Mouse (Mus musculus) spleen, adult 2 months (tissue): ENCODE measurements at regions not wholly inside any gene's neighbourhood (a gene's known extent, or its start where the extent isn't known, plus 50 kb on each side); places are given as distances from the start of the nearest gene placed in this dataset.
A peak's percentile ranks its signal among the peaks of the same experiment; 100 is the strongest.
"Not testable (repeated sequence)": the region's sequence is repeated elsewhere in the genome, so short reads cannot be mapped to it uniquely, and the experiment has no call there.

ENCODE experiments used
- DNase-seq, 2 experiments: peaks; one replicate each; pipeline versions ENCODE4 v3.0.0 to v3.0.0-alpha.2; 2012 to 2021; ENCODE audit warnings: low spot score in 2 of 2, low read depth in 1 of 2
- H3K27ac ChIP-seq: fragments of 200-500 bp; 2 replicates; pipeline ENCODE4 v1.5.1; 2012; ENCODE audit warnings: low read length, inconsistent platforms; ENCODE audit not compliant: insufficient read depth
- H3K27me3 ChIP-seq: fragments of 200-500 bp; 2 replicates; pipeline ENCODE4 v1.6.1; 2012; ENCODE audit warnings: mild to moderate bottlenecking, moderate library complexity, low read length, inconsistent platforms; ENCODE audit not compliant: control insufficient read depth, insufficient read depth
- H3K36me3 ChIP-seq: fragments of 200-500 bp; 2 replicates; pipeline ENCODE4 v1.6.1; 2012; ENCODE audit warnings: mild to moderate bottlenecking, low read length, inconsistent platforms; ENCODE audit not compliant: control insufficient read depth, insufficient read depth
- H3K4me1 ChIP-seq: fragments of 200-500 bp; 2 replicates; pipeline ENCODE4 v1.6.1; 2011; ENCODE audit warnings: inconsistent platforms; ENCODE audit not compliant: control insufficient read depth, insufficient read depth, insufficient read length
- H3K4me3 ChIP-seq: fragments of 200-500 bp; 2 replicates; pipeline ENCODE4 v1.5.1; 2011; ENCODE audit warnings: mild to moderate bottlenecking, inconsistent platforms; ENCODE audit not compliant: insufficient read depth, insufficient read length; ENCODE audit errors: extremely low read depth
- CTCF ChIP-seq: fragments of 200-500 bp; IDR thresholded peaks from 2 replicates; pipeline ENCODE4 v1.5.1; 2011; ENCODE audit warnings: mild to moderate bottlenecking, inconsistent platforms; ENCODE audit not compliant: insufficient read depth, insufficient read length, insufficient replicate concordance; ENCODE audit errors: extremely low read depth
- POLR2A ChIP-seq: fragments of 200-500 bp; IDR thresholded peaks from 2 replicates; pipeline ENCODE4 v1.6.1; 2011; ENCODE audit warnings: low read depth, low read length, inconsistent platforms
- WGBS: fragments of 180-500 bp; shearing (Covaris S2); methylation state at CpG from one replicate; pipeline ENCODE4 v1.1.7; 2018; 5-methylcytosine and 5-hydroxymethylcytosine counted together

DNA sequence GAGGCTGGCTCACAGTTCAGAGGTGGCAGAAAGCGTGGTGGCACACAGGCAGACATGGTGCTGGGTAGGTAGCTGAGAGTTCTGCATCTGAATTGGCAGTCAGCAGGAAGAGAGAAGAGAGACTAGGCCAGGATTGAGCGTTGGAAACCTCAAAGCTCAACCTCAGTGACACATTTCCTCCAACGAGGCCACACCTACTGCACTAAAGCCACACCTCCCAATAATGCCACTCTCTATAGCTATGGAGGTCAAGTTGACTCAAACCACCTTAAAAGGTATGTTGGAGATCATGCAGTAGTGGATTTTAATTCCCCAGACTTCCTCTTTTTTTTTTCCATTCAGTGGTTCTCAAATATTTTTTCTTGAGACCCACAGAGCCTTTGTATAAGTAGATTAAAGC, 57.1 kb downstream of the Ccdc54 start:
- no peak for TF ChIP-seq CTCF
- TF ChIP-seq POLR2A = no peak
- Histone ChIP-seq H3K4me1 (no peaks in the 10 kb centered on the region), H3K4me3 (no peak overlapping the region), H3K27ac (no peak overlapping the region), H3K36me3 (no peaks in the 10 kb centered on the region), H3K27me3 (no peaks in the 10 kb centered on the region)
- no peak for DNase-seq
- WGBS = 44% methylated on average over 3 of the region's 3 CpGs

DNA sequence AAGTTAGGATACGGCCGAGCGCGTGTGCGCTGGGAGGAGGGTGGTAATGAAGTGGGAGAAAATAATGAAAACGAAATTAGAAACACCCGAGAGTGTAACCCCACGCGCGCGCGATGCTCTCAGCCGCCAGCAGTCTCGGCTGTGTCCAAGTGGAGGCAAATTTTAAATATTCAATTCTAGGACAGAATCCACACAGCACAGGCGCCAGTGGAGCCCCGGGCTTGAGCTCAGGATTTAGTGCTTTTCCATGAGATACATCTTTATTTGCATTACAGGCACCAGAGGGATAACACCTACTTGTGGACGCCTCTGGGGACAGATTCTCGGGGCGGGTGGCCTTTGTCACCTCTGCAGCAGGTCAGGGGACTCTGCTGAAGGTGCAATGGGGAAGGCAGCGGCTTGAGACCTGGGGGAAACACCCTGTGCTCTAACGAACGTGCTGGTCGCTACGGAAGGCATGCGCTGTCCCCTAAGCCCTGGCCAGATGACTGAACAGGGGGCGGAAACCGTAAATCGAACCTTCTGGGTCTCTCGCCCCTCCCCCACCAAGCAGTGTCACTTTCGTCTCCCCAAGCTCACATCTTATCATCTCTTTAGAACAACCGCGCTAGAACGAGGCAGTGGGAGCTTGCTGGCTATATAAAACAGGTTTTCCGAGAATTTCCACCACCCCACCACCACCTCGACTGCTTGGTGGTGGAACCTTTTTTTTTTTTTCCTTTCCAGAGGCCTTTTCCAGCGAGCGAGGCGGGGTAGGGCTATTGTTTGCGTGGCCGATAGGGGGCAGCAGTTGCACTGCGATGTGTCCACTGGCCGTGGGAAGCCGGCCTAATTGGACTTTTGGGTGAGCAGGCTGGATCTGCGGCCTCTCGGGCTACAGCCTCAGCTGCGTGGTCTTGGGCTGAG, 61.2 kb downstream of the Ccdc54 start:
- under 1% methylated on average over 46 of the region's 46 CpGs for WGBS

DNA sequence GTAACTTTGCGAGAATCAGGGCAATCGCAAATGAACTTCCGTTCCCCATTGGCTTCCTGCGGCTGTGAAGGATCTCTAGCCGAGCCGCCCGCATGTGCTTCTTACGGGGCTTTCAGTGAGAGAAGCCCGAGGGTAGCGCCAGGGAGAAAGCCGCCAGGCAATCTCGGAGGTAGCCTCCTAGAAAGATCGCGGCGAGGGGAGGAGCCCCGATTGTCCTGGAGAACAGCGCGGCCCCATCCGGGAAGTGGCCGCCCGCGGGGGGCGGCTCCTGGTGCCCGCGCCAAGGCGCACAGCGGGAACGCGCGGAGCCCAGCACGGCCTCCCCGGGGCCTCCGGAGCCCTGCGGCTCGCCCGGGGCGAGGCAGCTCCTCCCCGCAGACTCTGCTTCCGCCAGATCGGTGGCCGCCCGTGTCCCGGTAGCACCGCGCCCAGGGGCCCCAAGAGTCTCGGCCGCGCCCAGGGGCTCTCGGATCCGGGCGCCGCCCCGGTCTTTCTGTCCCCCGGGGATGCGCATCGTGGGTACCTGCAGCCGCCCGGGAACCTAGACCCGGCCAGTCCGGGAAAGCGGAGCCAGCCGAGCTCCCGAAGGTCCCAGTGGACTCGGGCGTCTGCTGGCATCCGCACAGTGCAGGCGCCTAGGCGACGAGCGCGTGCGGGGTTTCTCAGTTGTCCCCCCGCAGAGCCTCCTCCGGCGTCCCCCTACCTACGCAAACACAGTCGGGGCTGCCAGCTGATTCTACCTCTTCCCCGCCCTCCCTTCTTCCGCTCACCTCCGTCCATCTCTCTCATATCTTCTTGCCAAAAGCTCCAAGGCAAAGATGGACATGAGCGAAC, 62.1 kb downstream of the Ccdc54 start:
- Histone ChIP-seq H3K4me3 (peak overlapping the region; percentile 63), H3K27ac (peak overlapping the region; percentile 76), H3K36me3 (no peaks in the 10 kb centered on the region), H3K4me1 (no peaks in the 10 kb centered on the region), H3K27me3 (no peaks in the 10 kb centered on the region)
- DNase-seq = peak; percentile 28 to 63
- under 1% methylated on average over 78 of the region's 81 CpGs for WGBS
- TF ChIP-seq POLR2A = no peak; the same call in 1 of the 2 replicates
- TF ChIP-seq CTCF = no peak

More for the DNA sequence above, 61.2 kb downstream of the Ccdc54 start:
- H3K4me1 ChIP-seq = no peaks in the 10 kb centered on the region
- H3K4me3 ChIP-seq = peak overlapping the region; percentile 63
- H3K36me3 ChIP-seq = no peaks in the 10 kb centered on the region
- TF ChIP-seq POLR2A = no peak
- peak; percentile 92 for TF ChIP-seq CTCF
- peak; percentile 52 to 69 for DNase-seq
- H3K27ac ChIP-seq = peak overlapping the region; percentile 76
- H3K27me3 ChIP-seq = no peaks in the 10 kb centered on the region

DNA sequence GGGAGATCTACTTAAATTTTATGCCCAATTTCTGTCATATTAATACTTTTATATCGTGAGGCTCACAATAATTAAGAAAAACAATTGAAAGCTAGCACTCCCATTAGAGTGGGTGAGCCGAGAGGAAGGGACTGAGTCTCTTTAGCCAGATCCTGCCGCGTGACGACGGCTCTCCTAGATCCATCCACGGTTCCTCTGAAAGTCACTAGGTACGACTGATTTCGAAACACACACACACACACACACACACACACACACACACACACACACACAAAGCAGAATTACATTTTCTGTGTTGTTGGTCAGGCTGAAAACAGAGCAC, 62.6 kb downstream of the Ccdc54 start:
- WGBS = 0% methylated on average over 9 of the region's 9 CpGs

DNA sequence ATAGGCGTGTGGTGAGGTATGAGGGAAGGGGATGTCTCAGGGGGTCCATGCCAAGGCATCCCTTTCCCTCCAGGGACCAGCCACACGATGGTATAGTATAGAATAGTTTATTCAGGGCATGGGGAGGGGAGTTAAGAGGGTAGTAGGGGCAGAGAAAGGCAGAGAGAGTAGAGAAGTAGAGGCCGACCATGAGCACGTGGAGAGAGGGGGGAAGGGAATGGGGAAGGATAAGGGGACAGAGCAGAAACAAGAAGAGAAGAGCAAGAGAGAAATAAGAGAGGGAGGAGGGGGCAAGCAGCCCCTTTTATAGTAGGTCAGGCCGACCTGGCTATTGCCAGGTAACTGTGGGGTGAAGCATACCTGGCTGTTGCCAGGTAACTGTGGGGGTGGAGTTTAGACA, 64.0 kb downstream of the Ccdc54 start:
- not testable (repeated sequence) for H3K4me1 ChIP-seq, H3K4me3 ChIP-seq, H3K36me3 ChIP-seq, H3K27ac ChIP-seq, H3K27me3 ChIP-seq, DNase-seq
- WGBS = 84% methylated on average over 5 of the region's 5 CpGs

More for the DNA sequence above, 62.6 kb downstream of the Ccdc54 start:
- H3K4me3 ChIP-seq = peak overlapping the region; percentile 63
- no peaks in the 10 kb centered on the region for H3K36me3 ChIP-seq
- no peak for DNase-seq
- no peak for TF ChIP-seq POLR2A
- no peak for TF ChIP-seq CTCF
- H3K4me1 ChIP-seq = no peaks in the 10 kb centered on the region
- peak overlapping the region; percentile 76 for H3K27ac ChIP-seq
- H3K27me3 ChIP-seq = no peaks in the 10 kb centered on the region

DNA sequence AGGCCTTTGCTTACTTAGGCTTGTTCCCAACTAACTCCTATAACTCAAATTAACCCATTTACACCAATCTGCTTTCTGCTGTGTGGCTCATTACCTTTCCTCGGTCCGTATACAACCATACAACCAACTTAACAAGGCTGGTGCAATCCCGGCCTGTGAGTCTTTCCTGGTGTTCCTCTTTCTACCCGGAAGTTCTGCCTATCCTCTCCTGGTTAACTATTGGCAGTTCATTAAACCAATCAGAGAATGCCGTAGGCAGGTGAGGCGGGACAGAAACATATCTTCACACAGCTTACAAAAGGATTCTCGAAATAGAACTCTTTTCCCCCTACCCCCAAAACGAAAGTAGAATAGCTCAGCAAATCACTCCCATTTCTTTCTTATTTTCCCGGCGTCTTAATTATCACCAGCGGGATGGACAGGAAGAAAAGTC, 65.0 kb downstream of the Ccdc54 start:
- 91% methylated on average over 11 of the region's 11 CpGs for WGBS
- no peaks in the 10 kb centered on the region for H3K36me3 ChIP-seq
- no peak overlapping the region for H3K27ac ChIP-seq
- H3K4me1 ChIP-seq = no peaks in the 10 kb centered on the region
- H3K4me3 ChIP-seq = no peak overlapping the region
- no peaks in the 10 kb centered on the region for H3K27me3 ChIP-seq
- no peak for DNase-seq
- TF ChIP-seq POLR2A (no peak), CTCF (no peak)

DNA sequence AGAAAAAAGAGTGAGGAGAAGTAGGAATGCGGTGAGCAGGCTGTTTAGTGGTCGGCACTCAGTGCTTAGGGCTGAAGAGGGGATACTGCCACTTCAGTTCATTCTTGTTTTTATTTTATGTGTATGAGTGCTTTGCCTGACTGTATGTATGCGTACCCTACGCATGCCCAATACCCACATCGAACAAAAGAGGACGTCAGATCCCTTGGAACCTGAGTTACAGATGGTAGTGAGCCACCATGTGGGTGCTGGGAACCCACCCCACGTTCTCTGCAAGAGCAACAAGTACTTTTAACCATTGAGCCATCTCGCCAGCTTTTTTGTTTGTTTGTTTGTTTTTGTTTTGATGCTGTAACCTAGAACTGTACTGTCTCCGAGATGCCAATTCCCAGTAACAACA, 65.5 kb downstream of the Ccdc54 start:
- Histone ChIP-seq H3K27me3 (no peaks in the 10 kb centered on the region), H3K27ac (no peak overlapping the region), H3K4me1 (no peaks in the 10 kb centered on the region), H3K36me3 (no peaks in the 10 kb centered on the region), H3K4me3 (no peak overlapping the region)
- DNase-seq = no peak
- 90% methylated on average over 9 of the region's 9 CpGs for WGBS
- TF ChIP-seq POLR2A (no peak), CTCF (no peak)
